Mouse (Mus musculus) liver, adult 2 months (tissue): ENCODE measurements around the gene Hsd17b11.

ENCODE experiments used
- CTCF ChIP-seq: fragments of 200-500 bp; IDR thresholded peaks from 2 replicates; pipeline ENCODE4 v1.5.1; 2011; ENCODE audit warnings: low read depth, low read length, control low read depth
- POLR2A ChIP-seq: fragments of 200-500 bp; IDR thresholded peaks from 2 replicates; pipeline ENCODE4 v1.6.1; 2011; ENCODE audit warnings: low read length, control low read depth; ENCODE audit not compliant: insufficient read depth; ENCODE audit errors: extremely low read depth

DNA sequence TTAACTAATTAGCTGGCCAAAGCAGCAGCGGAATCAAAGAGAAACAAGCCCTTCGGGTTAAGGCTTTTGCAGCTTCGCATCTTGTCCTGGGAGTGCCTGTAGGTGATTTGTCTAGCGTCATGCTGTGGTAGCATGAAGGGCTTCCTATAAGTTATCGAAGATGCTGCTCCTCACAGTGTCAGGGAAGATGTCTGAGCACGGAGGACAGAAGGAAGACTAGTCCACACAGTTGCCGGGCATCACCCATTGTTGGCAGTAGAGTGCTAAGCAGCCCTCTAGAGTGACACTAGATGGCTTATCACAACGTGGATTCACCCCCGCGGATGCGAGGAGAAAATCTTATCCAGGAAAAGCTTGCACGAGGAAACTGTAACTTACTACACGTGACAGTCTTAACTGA, 48.9 kb downstream of the Hsd17b11 start:
- TF ChIP-seq CTCF (no peak), POLR2A (no peak)
